Mouse (Mus musculus): Measurements from ENCODE around the gene Hdhd5. TPM values are rescaled to one million over a fixed set of nuclear protein-coding genes. Genes with fewer than 3 reads are reported as not detected.

Gene Hdhd5
- polyA plus RNA-seq, 1 experiment from 2014 or later: 9.9 TPM

DNA sequence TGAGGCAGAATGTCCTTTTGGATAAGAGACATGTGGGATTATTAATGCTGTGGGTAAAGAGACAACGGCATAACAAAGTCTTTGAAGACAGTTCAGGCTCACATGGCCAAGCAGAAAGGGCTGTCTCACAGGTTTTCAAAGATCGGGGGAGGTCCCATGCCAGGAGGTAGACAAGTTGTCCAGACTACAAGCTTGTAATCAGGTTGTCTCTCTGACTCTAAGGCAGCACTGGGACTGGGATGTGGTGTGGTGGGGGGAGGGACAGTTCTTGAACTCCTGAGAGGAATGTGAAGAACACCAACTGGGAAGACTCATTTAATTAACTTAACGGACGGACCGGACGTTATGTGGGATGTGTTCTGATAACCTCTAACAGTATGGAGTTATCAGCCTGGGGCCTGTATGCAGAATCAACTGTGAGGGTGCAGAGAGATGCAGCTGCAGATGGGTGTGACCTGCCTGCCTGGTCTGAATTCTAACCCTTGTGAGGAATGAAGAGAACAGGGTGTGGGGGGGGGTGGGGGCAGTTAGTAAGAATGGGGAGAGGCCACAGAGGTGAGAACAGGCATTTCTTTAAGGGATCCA is 25.0 kb upstream of the Hdhd5 start:
- H3K4me3 ChIP-seq (replicated peaks): no peak overlapping the region
- H3K27ac ChIP-seq (replicated peaks): peak overlapping the region; percentile 82
- H3K4me1 ChIP-seq (replicated peaks): peaks cover 34% of the 10 kb centered on the region
- no peaks in the 10 kb centered on the region for H3K27me3 ChIP-seq
- no peaks in the 10 kb centered on the region for H3K36me3 ChIP-seq (replicated peaks)
- peak overlapping the region; percentile 52 for H3K4me2 ChIP-seq
- no peaks in the 10 kb centered on the region for H3K9me3 ChIP-seq (replicated peaks)
- peak; percentile 91 for ATAC-seq (ENCODE audit: insufficient read depth)
- 22% methylated on average over 6 of the region's 6 CpGs for WGBS (ENCODE audit: insufficient replicate concordance)
- no peak overlapping the region; the same call in 1 of the 2 replicates for H3K9ac ChIP-seq

DNA sequence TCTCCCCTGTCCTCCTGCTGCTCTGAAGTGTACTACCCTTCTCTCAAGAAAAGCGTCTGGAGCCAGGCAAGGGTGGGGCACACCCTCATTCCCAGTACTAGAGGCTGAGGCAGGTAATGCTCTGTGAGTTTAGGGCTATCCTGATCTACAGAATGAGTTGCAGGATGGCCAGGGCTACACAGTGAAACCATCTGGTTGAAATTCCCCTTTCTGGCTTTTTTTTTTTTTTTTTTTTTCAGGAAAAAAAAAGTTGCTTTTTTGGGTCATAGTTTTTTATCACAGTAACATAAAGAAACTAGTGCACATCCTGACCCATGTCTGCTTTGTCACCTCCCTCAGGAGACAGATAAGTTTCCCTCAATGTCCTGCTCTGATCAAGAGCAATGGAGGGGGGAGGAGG is 24.0 kb upstream of the Hdhd5 start:
- H3K4me3 ChIP-seq (replicated peaks): no peak overlapping the region
- peak overlapping the region; percentile 77 for H3K27ac ChIP-seq (replicated peaks)
- H3K27me3 ChIP-seq: no peaks in the 10 kb centered on the region
- H3K9ac ChIP-seq: no peak overlapping the region
- no peaks in the 10 kb centered on the region for H3K36me3 ChIP-seq (replicated peaks)
- H3K4me1 ChIP-seq (replicated peaks): peaks cover 40% of the 10 kb centered on the region
- ATAC-seq (ENCODE audit: insufficient read depth): no peak
- 26% methylated on average over 1 of the region's 1 CpGs for WGBS (ENCODE audit: insufficient replicate concordance)
- no peaks in the 10 kb centered on the region for H3K9me3 ChIP-seq (replicated peaks)
- H3K4me2 ChIP-seq: no peak overlapping the region

DNA sequence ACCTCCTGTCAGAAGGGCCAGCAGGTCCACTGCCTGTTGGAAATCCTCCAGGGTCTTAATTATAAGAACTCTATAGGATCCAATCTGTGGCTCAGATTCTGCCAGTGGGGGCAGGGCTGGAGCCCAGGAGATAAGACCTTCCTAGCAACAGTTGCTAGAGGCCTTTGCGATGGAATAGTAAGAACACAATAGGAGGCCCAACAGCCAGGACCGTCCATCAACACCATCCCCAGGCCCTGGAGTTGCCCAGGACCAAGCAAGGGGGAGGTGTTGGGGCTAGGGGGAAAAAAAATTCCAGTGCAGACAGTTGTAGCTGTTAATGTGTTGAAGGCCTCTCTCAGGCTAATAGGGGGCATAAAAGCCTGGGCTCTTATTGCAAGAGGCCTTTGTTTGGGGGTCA is 19.1 kb upstream of the Hdhd5 start:
- Histone ChIP-seq H3K9ac (no peak overlapping the region), H3K4me2 (no peak overlapping the region), H3K4me1 (replicated peaks) (peaks cover 30% of the 10 kb centered on the region), H3K4me3 (replicated peaks) (no peak overlapping the region), H3K27me3 (no peaks in the 10 kb centered on the region), H3K36me3 (replicated peaks) (no peaks in the 10 kb centered on the region), H3K9me3 (replicated peaks) (no peaks in the 10 kb centered on the region), H3K27ac (replicated peaks) (no peak overlapping the region)
- 26% methylated on average over 2 of the region's 2 CpGs for WGBS (ENCODE audit: insufficient replicate concordance)
- no peak; the same call in 1 of the 2 replicates for ATAC-seq (ENCODE audit: insufficient read depth)

DNA sequence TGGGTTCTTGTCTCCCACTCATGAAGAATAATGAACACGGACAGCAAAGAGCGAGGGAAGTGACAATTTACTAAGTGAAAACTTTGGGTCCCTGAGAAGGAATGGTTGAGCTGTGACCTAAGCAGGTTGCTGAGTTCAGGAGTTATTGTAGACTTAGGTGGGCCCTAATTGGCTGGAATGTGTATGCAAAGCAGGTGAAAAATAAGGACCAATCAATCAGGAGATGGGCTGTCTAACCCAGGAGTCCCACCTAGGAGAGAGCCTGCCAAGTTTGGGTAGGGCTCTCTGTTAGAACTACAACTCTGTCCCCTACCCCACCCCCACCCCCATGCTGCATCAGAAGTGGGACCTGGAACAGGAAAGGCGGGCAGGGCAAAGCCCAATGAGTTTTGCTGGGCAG is 17.5 kb upstream of the Hdhd5 start:
- ATAC-seq (ENCODE audit: insufficient read depth): no peak
- no peak overlapping the region for H3K27ac ChIP-seq (replicated peaks)
- H3K4me1 ChIP-seq (replicated peaks): peaks cover 20% of the 10 kb centered on the region
- H3K36me3 ChIP-seq (replicated peaks): no peaks in the 10 kb centered on the region
- H3K27me3 ChIP-seq: no peaks in the 10 kb centered on the region
- H3K4me3 ChIP-seq (replicated peaks): no peak overlapping the region
- H3K4me2 ChIP-seq: no peak overlapping the region
- WGBS (ENCODE audit: insufficient replicate concordance): 78% methylated on average over 3 of the region's 3 CpGs
- no peak overlapping the region for H3K9ac ChIP-seq
- H3K9me3 ChIP-seq (replicated peaks): no peaks in the 10 kb centered on the region

DNA sequence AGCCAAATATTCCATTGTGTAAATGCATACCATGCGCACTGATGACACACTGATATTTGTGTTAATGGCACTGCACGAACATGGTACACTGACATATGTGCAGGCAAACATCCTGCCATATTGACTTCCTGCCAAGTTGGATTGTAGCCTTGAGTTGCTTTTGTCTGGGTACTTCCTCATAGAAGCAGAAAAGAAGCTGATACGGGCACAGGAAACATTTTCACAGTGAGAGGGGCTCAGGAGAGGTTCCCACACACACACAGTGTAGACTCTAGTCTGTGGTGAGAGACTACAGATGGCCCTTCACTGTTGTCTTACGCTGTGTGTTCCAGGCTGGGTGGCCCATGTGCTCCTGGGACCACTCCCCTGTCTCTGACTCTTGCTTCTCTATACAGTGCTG is 15.9 kb upstream of the Hdhd5 start:
- Histone ChIP-seq H3K36me3 (replicated peaks) (no peaks in the 10 kb centered on the region), H3K9me3 (replicated peaks) (no peaks in the 10 kb centered on the region), H3K4me1 (replicated peaks) (peaks cover 20% of the 10 kb centered on the region), H3K9ac (no peak overlapping the region), H3K27me3 (no peaks in the 10 kb centered on the region), H3K4me2 (no peak overlapping the region), H3K4me3 (replicated peaks) (no peak overlapping the region), H3K27ac (replicated peaks) (no peak overlapping the region)
- WGBS (ENCODE audit: insufficient replicate concordance): 64% methylated on average over 4 of the region's 4 CpGs
- no peak for ATAC-seq (ENCODE audit: insufficient read depth)

DNA sequence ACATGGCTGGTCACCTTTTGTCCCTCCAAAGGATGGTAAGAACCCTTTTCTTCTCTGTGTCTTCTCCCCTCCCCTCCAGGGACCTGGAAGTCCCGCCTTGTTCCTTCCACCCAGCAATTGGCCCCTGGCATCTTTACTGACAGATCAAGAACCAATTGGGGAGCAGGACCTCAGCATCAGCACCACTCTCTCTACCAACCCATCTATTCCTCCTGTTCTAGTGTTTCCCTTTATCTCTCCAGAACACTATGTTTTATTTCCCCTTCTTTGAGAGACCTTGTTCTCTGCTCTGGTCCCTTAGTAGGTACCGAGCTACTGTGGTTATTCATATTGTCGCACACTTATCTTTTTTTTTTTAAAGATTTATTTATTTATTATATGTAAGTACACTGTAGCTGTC is 15.2 kb upstream of the Hdhd5 start:
- Histone ChIP-seq H3K4me2 (no peak overlapping the region), H3K27me3 (no peaks in the 10 kb centered on the region), H3K9ac (no peak overlapping the region), H3K9me3 (replicated peaks) (no peaks in the 10 kb centered on the region), H3K36me3 (replicated peaks) (no peaks in the 10 kb centered on the region), H3K4me1 (replicated peaks) (peaks cover 21% of the 10 kb centered on the region), H3K4me3 (replicated peaks) (no peak overlapping the region), H3K27ac (replicated peaks) (no peak overlapping the region)
- WGBS (ENCODE audit: insufficient replicate concordance): 62% methylated on average over 3 of the region's 3 CpGs
- no peak for ATAC-seq (ENCODE audit: insufficient read depth)

DNA sequence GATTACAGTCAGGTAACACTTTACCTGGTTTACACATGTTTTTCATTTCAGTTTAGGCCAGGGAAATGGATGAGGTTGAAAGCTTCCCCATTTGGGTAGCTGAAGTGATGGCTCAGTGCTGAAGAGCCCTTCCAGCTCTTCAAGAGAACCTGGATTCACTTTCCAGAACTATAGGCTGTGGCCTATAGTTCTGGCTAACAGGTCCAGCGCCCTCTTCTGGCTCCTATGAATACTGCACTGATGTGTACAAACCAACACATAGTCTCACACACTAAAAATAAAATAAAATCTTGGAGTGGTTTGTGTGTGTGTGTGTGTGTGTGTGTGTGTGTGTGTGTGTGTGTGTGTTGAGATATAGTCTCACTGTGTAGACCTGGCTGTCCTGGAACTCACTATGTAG is 10.9 kb upstream of the Hdhd5 start:
- no peaks in the 10 kb centered on the region for H3K9me3 ChIP-seq (replicated peaks)
- peaks cover 23% of the 10 kb centered on the region for H3K4me1 ChIP-seq (replicated peaks)
- H3K9ac ChIP-seq: no peak overlapping the region
- H3K27me3 ChIP-seq: no peaks in the 10 kb centered on the region
- no peak overlapping the region for H3K27ac ChIP-seq (replicated peaks)
- no peak overlapping the region for H3K4me2 ChIP-seq
- H3K36me3 ChIP-seq (replicated peaks): no peaks in the 10 kb centered on the region
- 19% methylated on average over 1 of the region's 1 CpGs for WGBS (ENCODE audit: insufficient replicate concordance)
- H3K4me3 ChIP-seq (replicated peaks): no peak overlapping the region
- no peak for ATAC-seq (ENCODE audit: insufficient read depth)

DNA sequence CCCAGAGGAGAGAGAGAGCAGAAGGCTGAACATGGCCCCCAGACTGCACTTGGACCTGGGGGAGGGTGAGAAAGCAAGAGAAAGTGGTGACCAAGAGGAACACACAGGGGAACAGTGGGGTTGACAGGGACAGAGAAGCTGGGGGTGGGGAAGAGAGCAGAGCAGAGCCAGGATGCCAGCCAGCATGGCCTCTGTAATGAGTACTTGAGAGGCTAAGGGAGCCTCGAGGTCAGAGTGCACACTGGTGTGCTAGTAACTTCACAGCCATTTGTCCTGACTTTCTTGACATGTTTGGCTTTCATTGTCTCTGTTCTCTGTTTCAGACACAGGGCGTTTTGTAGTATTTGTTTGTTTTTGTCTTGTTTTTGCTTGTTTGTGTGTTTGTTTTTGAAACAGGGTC is 10.3 kb upstream of the Hdhd5 start:
- no peak overlapping the region for H3K4me2 ChIP-seq
- WGBS (ENCODE audit: insufficient replicate concordance): 58% methylated on average over 2 of the region's 2 CpGs
- no peak for ATAC-seq (ENCODE audit: insufficient read depth)

DNA sequence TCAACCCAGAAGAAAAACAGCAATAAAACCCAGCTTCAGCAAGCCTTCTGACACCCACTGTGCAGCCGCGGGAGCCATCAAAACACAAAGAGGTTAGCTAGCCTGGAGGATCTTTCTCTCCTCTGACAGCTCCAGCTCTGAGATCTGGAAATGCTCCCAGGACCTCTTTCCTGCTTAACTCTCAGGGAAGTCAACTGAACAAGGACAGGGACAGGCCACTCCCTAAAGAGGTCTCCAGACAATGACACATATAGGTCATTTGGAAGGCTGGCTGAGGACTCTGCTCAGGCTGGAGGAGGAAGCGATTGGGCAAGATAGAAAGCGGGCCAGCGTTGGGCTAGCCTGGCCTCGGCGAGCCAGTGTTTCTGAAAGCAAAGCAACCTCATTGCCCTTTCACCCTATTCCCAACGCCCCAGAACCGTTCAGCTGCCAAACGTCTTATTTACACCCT is 8.7 kb upstream of the Hdhd5 start:
- H3K27me3 ChIP-seq: no peaks in the 10 kb centered on the region
- peak overlapping the region; percentile 61; the same call in 1 of the 2 replicates for H3K4me2 ChIP-seq
- H3K9me3 ChIP-seq (replicated peaks): no peaks in the 10 kb centered on the region
- H3K4me3 ChIP-seq (replicated peaks): no peak overlapping the region
- H3K9ac ChIP-seq: no peak overlapping the region
- peak overlapping the region; percentile 51; the same call in 1 of the 2 replicates for H3K27ac ChIP-seq (replicated peaks)
- 64% methylated on average over 10 of the region's 10 CpGs for WGBS (ENCODE audit: insufficient replicate concordance)
- H3K36me3 ChIP-seq (replicated peaks): no peaks in the 10 kb centered on the region
- peak; percentile 33 for ATAC-seq (ENCODE audit: insufficient read depth)
- H3K4me1 ChIP-seq (replicated peaks): peaks cover 18% of the 10 kb centered on the region

More for the DNA sequence above, 10.3 kb upstream of the Hdhd5 start:
- Histone ChIP-seq H3K27me3 (no peaks in the 10 kb centered on the region), H3K9ac (no peak overlapping the region), H3K27ac (replicated peaks) (no peak overlapping the region; the same call in 1 of the 2 replicates), H3K36me3 (replicated peaks) (no peaks in the 10 kb centered on the region), H3K9me3 (replicated peaks) (no peaks in the 10 kb centered on the region), H3K4me1 (replicated peaks) (peaks cover 20% of the 10 kb centered on the region), H3K4me3 (replicated peaks) (no peak overlapping the region)

DNA sequence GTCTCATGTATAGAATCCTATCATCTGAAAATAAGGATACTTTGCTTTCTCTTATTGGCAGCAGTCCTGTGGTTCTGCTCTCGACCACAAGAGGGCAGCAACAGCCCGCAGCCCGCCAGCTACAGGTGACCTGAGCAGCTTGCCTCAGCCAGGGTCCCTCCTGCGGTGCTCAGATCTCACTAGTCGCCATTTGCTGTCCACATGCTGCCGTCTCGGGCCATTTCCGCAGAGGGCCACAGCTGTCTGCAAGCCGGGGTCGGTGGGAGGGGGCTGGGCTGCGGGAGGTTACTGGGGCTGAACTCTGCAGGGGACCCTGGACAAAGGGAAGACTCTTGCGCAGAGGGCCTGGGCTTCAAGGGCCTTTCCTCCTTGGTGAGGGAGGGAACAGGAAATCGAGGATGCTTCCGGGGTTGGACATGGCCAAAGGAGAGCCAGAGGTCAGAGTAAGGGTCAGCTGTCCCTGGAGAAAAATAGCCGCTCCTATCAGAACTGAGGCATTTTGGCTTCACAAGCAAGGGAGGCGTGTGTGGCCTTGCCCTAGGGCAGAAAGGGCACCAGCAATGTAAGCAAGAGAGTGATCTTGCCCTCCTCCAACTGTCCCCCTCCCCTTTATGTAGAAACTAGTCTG is 8.1 kb upstream of the Hdhd5 start:
- Histone ChIP-seq H3K27me3 (no peaks in the 10 kb centered on the region), H3K9me3 (replicated peaks) (no peaks in the 10 kb centered on the region), H3K4me1 (replicated peaks) (peaks cover 18% of the 10 kb centered on the region), H3K4me3 (replicated peaks) (peak overlapping the region; percentile 22), H3K9ac (0 out of 2 replicates have a peak overlapping the region, but pooled peaks have one; percentile 21), H3K36me3 (replicated peaks) (no peaks in the 10 kb centered on the region), H3K27ac (replicated peaks) (peak overlapping the region; percentile 51; the same call in 1 of the 2 replicates), H3K4me2 (peak overlapping the region; percentile 61)
- ATAC-seq (ENCODE audit: insufficient read depth): peak; percentile 77
- WGBS (ENCODE audit: insufficient replicate concordance): 13% methylated on average over 16 of the region's 16 CpGs

DNA sequence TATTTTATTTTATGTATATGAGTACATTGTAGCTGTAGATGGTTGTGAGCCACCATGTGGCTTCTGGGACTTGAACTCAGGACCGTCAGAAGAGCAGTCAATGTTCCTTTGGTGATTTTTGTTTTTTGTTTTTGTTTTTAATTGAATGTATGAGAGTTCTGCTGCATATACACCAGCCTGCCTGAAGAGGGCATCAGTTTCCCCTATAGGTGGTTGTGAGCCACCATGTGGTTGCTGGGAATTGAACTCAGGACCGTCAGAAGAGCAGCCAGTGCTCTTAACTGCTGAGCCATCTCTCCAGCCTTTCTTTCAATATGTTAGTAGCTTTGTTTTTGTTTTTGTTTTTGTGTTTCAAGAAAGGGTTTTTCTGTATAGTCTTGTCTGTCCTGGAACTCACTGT is 5.2 kb upstream of the Hdhd5 start:
- H3K36me3 ChIP-seq (replicated peaks): no peaks in the 10 kb centered on the region
- ATAC-seq (ENCODE audit: insufficient read depth): no peak
- H3K27ac ChIP-seq (replicated peaks): no peak overlapping the region
- H3K27me3 ChIP-seq: no peaks in the 10 kb centered on the region
- no peak overlapping the region for H3K9ac ChIP-seq
- H3K4me3 ChIP-seq (replicated peaks): no peak overlapping the region
- 67% methylated on average over 2 of the region's 2 CpGs for WGBS (ENCODE audit: insufficient replicate concordance)
- no peaks in the 10 kb centered on the region for H3K9me3 ChIP-seq (replicated peaks)
- no peak overlapping the region for H3K4me2 ChIP-seq
- H3K4me1 ChIP-seq (replicated peaks): peaks cover 28% of the 10 kb centered on the region

All from liver, embryonic 15.5 days (tissue).